Mouse (Mus musculus) heart, postnatal 36 days (tissue): Measurements from ENCODE around the gene Thtpa. TPM values are rescaled to one million over a fixed set of nuclear protein-coding genes. Genes with fewer than 3 reads are reported as not detected.

Experiments
- DNase-seq, 2 experiments: peaks; one replicate each; pipeline ENCODE4 v3.0.0; 2021 to 2022
- intact Hi-C: fragments of 180-260 bp; cut with DNase I; formaldehyde crosslinking; loops from one replicate; pipeline ENCODE4 v1.15.1; 2025
- total RNA-seq, 2 experiments: library from RNA; stranded (reverse); gene quantifications; 2 replicates each; pipeline ENCODE4 v1.2.3; 2021

The Thtpa gene
- total RNA-seq, 2 experiments from 2014 or later = 12.6 to 13.0 TPM

GRCm38 (mm10) chr14:55077481-55078365, 16.9 kb upstream of the Thtpa start:
- DNase-seq = no peak
- intact Hi-C loops = loop anchor here (2.0 to 5.0 kb wide), 2 partner anchors 177 to 235 kb away; no protein-coding TSS in a partner anchor

DNA sequence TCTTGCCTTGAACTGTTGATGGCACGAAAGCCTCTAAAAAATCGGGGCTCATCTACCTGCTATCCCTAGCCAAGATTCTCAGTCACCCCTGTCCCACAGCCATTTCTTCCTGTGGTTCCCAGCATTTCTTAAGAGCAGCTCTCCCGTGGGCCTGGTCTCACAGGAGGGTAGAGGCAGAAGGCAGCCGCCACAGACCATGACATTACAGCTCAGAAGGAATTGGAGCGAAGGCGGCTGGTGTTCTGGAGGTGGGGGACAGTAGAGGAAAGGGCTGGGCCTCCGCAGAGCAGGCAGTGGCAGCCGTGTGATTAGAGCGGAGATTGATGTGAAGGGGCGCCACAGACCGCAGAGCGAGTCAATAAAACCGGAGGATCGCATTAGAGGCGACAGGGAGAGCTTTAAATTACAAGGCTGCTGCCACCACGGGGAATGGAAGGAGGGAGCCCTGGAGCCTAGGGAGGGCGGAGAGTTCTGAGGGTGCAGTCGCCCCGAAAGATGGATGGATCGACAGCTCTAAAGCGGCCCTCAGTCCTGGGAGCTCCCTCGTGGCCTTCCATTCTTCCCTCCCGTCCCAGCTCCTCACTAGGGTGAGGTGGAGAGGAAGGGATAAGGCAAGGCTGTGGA, 16.1 kb upstream of the Thtpa start:
- intact Hi-C loops = loop anchor here (2.0 to 5.0 kb wide), 2 partner anchors 178 to 236 kb away; no protein-coding TSS in a partner anchor
- DNase-seq = no peak

GRCm38 (mm10) chr14:55079214-55079970, 15.2 kb upstream of the Thtpa start:
- peak; percentile 64 to 76 for DNase-seq
- intact Hi-C loops = loop anchor here (1.0 to 5.0 kb wide), 3 partner anchors 55 to 237 kb away; no protein-coding TSS in a partner anchor

GRCm38 (mm10) chr14:55081105-55081504, 13.5 kb upstream of the Thtpa start:
- intact Hi-C loops = no loop called here
- DNase-seq = no peak

DNA sequence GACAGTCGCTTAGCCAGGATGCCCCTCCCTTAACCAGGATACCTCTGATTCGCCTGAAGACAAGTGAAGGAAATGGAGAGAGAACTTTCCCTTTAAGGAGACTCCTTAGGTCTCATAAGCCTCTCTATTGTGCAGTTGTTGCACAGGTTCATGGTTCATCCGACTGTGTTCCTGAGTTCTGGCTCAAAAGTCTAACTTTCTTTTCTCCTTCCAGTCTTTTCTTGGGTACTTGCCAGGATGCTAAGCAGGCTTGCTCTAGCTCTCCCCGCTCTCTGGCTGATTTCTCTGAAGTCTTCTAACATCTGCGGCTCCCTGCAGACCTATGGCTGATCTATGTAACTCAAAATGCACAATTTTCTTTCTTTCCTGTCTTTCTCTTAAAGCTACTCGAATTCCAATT, 11.1 kb upstream of the Thtpa start:
- DNase-seq = no peak
- intact Hi-C loops = no loop called here

GRCm38 (mm10) chr14:55085324-55086008, 9.1 kb upstream of the Thtpa start:
- DNase-seq = no peak
- intact Hi-C loops = loop anchor here (5.0 kb wide), 1 partner anchor 223 kb away; no protein-coding TSS in a partner anchor

DNA sequence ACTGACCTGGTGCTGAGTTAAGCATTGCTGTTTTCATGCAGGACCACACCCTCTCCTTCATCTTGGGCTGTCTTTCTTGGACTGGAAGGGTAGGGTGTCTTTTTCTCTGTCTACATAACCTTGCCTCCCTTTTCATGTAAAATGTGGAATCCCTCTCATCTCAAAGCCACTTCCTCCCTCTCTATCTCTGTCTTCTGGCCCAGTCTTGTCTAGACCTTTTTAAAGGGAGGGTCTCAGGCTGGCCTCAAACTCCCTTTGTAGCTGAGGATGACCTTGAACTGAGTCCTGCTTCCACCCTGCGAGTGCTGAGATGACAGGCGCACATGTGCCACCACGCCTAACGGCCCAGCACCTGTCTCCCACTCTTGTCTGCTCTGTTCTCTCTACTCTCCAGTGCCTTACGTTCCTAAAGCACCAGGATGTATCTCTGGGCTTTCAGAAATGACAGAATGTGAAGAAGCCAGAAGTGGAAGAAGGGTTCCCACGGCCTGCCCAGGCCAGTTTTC, 8.5 kb upstream of the Thtpa start:
- intact Hi-C loops = loop anchor here (5.0 kb wide), 1 partner anchor 224 kb away; no protein-coding TSS in a partner anchor
- no peak for DNase-seq

DNA sequence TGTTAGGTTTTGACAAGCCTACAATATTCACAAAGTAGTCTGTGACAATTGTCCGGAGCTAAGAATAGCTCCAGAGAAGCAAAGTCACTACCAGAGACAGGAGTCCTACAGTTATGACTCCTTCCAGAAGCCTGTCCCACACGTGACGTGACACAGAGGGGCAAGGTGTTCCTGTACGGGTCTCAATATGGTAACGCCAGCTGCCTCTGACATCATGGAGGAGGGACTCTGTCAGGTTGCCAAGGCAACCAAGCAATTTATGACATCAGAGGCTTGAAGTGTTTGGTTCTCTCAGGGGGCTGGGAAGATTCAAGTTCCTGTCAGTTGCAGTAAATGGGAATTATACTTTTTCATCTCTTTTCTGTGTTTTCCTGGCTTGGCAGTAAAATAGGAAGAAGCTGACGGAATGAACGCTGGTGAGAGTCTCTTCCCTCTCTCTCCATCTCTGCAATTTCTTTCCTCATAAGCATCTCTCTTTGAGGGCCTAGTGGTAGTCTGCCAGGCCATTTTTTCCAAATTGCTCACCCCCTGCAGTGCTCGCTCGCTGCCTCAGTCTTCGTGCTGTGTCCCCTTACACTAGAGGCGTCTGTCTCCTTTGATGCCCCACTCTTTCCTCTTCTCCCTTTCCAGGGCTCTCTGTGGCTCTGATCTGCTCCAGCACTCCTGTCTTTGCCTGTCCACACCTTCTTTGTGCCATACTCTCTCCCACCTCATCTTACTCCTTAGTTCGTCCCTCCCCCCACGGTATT, 5.2 kb upstream of the Thtpa start:
- intact Hi-C loops = loop anchor here (5.0 kb wide), 1 partner anchor 227 kb away; no protein-coding TSS in a partner anchor
- DNase-seq = no peak

GRCm38 (mm10) chr14:55091209-55091865, 3.2 kb upstream of the Thtpa start:
- intact Hi-C loops = no loop called here
- DNase-seq = no peak

DNA sequence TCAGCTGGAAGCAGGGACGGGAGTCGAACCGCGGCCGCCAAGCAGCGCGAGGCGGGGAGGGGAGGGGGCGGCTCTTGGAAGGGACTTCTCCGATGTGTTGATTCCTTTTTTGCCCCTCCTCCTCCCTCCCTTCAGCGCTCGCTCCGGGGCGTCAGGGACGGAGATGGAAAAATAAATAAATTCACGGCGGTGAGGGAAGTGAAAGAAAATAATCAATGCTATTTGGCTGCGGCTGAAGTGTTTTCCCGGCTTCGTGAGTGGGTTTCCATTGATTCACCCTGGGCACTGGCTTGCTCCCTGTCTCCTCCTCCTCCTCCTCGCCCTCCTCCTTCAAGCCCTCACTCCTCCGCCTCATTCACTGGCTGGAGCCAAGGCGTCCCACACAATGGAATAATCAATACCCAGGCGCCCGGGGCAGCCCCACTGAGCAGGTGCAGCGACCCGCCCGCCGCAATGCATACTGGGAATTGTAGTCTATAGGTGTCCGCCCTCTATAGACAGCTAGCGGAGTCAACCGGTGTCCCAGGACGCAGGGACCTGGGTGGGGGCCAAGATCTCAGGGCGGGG, 2.5 kb upstream of the Thtpa start, which contains the start of gene Zfhx2:
Zfhx2 (minus strand) TSS at position 314 of the 567 bp plus-strand sequence.
- intact Hi-C loops = no loop called here
- peak; percentile 87 for DNase-seq

- intact Hi-C loops = no loop called here
- DNase-seq = no peak
Observed at GRCm38 (mm10) chr14:55093927-55094326, 657 bp upstream of the Thtpa start.

GRCm38 (mm10) chr14:55095263-55095662, 679 bp downstream of the Thtpa start:
- intact Hi-C loops = loop anchor here (5.0 kb wide), 1 partner anchor 198 kb away; no protein-coding TSS in a partner anchor
- no peak for DNase-seq

DNA sequence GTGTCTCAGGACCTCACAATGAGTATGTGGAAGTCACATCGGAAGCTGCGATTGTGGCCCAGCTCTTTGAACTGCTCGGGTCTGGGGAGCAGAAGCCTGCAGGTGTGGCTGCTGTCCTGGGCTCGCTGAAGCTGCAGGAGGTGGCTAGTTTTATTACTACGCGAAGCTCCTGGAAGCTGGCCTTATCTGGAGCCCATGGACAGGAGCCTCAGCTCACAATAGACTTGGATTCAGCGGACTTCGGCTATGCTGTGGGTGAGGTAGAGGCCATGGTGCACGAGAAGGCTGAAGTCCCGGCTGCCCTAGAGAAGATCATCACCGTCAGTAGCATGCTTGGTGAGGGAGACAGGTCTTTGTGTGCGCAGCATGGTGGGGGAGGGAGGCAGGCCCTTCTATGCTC, 1.1 kb downstream of the Thtpa start:
- no peak for DNase-seq
- intact Hi-C loops = loop anchor here (5.0 kb wide), 1 partner anchor 198 kb away; no protein-coding TSS in a partner anchor

DNA sequence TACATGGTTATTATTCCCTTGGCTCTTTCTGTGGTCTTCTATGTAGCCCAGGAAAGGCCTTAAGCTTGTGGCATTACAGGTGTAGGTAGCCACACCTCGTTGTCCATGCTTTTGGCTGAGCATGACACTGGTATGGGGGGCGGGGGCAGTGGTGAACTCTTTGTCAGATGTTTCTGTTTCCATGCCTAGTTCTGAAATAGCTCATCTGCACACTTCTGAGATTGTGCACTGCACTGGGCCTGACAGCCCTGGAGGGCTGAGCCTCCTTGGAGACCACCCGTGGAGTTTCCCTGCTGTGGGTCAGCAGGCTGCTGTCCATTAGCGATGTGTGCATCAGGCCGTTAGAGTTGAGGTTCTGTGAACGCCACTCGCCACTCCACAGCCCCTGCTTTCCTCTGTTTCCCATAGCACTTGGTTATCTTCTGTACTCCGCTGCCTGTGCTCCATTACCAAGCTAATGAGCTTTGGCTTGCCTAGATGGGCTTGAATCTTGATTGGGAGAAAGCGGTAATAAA, 2.0 kb downstream of the Thtpa start:
- no peak for DNase-seq
- intact Hi-C loops = loop anchor here (5.0 kb wide), 1 partner anchor 199 kb away; no protein-coding TSS in a partner anchor

- intact Hi-C loops = loop anchor here (2.0 to 5.0 kb wide), 2 partner anchors 73 to 200 kb away; no protein-coding TSS in a partner anchor
Observed at GRCm38 (mm10) chr14:55097646-55098045, 3.1 kb downstream of the Thtpa start.

GRCm38 (mm10) chr14:55098067-55098466, 3.5 kb downstream of the Thtpa start:
- intact Hi-C loops = loop anchor here (2.0 to 5.0 kb wide), 2 partner anchors 73 to 201 kb away; no protein-coding TSS in a partner anchor
- no peak for DNase-seq

More at GRCm38 (mm10) chr14:55097646-55098045, 3.1 kb downstream of the Thtpa start:
- no peak for DNase-seq

- peak in 1 of 2 experiments; percentile 53 for DNase-seq
- intact Hi-C loops = loop anchor here (5.0 kb wide), 1 partner anchor 259 kb away; no protein-coding TSS in a partner anchor
Observed at GRCm38 (mm10) chr14:55101592-55101991, 7.0 kb downstream of the Thtpa start.
